Mouse (Mus musculus) heart, adult 2 months (tissue): Measurements from ENCODE around the gene Oaf.

Source experiments
- CTCF ChIP-seq: fragments of 200-600 bp; IDR thresholded peaks from 2 replicates; pipeline ENCODE4 v1.8.1; 2022; ENCODE audit warnings: antibody characterized with exemption, mild to moderate bottlenecking, moderate library complexity
- EP300 ChIP-seq: fragments of 200-500 bp; IDR thresholded peaks from 2 replicates; pipeline ENCODE4 v1.6.1; 2011; ENCODE audit warnings: low read depth, low read length, control low read depth; ENCODE audit not compliant: insufficient read depth
- POLR2A ChIP-seq: fragments of 200-500 bp; IDR thresholded peaks from 2 replicates; pipeline ENCODE4 v1.6.1; 2011; ENCODE audit warnings: mild to moderate bottlenecking, low read depth, low read length, control low read depth; ENCODE audit not compliant: insufficient read depth

DNA sequence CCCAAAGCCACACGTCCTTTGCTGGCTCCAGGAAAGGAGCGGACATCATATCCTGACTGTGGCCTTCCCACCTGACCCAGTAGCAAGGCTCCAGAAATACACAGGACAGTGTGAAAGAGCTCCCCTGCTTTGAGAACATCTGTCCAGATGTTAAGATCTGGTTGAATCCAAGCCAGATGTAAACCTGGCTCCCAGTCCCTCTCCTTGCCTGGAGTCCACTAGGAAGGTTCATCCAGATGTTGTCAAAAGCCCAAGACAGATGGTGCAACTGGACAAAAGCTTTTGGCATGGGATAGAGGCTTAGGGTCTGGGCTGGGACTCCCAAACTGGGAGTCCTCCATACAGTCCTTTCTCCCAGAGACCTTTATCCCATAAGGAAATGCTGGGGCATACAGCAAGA, 11.0 kb downstream of the Oaf start:
- no peak for TF ChIP-seq POLR2A
- TF ChIP-seq EP300: no peak
- TF ChIP-seq CTCF: no peak
